Mouse (Mus musculus) C2C12 (cell line): ENCODE measurements at regions not wholly inside any gene's neighbourhood (a gene's known extent, or its start where the extent isn't known, plus 50 kb on each side); places are given as distances from the start of the nearest gene placed in this dataset.

Source experiments
- CEBPB ChIP-seq: IDR thresholded peaks from one replicate; pipeline ENCODE4 v1.6.1; 2011; ENCODE audit warnings: low read depth, mild to moderate bottlenecking, control low read depth, moderate library complexity
- CTCF ChIP-seq: IDR thresholded peaks from one replicate; pipeline ENCODE4 v1.5.1; 2011; ENCODE audit not compliant: control insufficient read depth, insufficient read depth, insufficient read length
- FOSL1 ChIP-seq: IDR thresholded peaks from one replicate; pipeline ENCODE4 v1.8.0; 2011; ENCODE audit warnings: mild to moderate bottlenecking, low read length; ENCODE audit not compliant: poor library complexity, insufficient read depth, severe bottlenecking
- MYOD1 ChIP-seq: IDR thresholded peaks from one replicate; pipeline ENCODE4 v1.6.1; 2011; ENCODE audit warnings: low read depth; ENCODE audit not compliant: control insufficient read depth, insufficient read length
- MYOG ChIP-seq: IDR thresholded peaks from one replicate; pipeline ENCODE4 v1.6.1; 2011; ENCODE audit not compliant: control insufficient read depth, insufficient read length; ENCODE audit errors: extremely low read depth
- USF1 ChIP-seq: IDR thresholded peaks from one replicate; pipeline ENCODE4 v1.6.1; 2011; ENCODE audit warnings: low read depth, mild to moderate bottlenecking, control low read depth, moderate library complexity

DNA sequence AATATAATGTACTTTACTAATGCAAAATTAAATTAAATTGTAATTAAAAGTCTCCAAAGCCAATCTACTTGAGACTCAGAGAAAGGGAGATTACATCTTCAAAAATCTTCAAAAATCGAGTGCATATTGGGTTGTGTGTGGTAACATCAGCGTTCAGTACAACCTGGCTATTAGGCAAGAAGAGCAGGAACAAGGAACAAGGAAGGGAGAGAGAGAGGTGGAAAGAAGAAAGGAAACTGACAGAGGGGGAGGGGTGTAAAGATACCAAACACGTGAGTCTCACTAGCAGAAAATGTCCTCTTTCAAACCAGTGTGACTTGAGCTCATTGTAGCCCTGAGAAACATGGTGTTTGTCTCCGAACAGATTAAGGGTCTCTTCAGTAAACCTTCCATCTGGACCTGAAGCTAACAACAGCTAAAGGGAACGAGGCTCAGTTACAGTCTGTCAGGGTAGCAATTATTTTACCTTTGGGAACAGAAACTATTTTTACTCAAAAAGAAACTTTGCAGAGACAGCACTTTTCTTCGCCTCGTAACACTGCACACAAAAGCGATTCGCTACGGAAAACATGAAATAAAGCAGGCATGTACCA lies 67.5 kb upstream of the Cited2 start:
- TF ChIP-seq CTCF (no peak), USF1 (no peak), CEBPB (no peak), MYOG (no peak), MYOD1 (no peak), FOSL1 (no peak)
